Mouse (Mus musculus): ENCODE measurements at regions not wholly inside any gene's neighbourhood (a gene's known extent, or its start where the extent isn't known, plus 50 kb on each side); places are given as distances from the start of the nearest gene placed in this dataset.
A peak's percentile ranks its signal among the peaks of the same experiment; 100 is the strongest.

GRCm38 (mm10) chr4:131638105-131638504, 200.0 kb downstream of the Ptpru start:
- Histone ChIP-seq H3K36me3 (ENCODE audit: control insufficient read depth, insufficient read depth, low read length) (no peaks in the 10 kb centered on the region), H3K4me3 (ENCODE audit: low read depth, low read length) (no peak overlapping the region), H3K4me1 (replicated peaks; ENCODE audit: control insufficient read depth, insufficient read depth, low read length) (no peaks in the 10 kb centered on the region), H3K4me2 (ENCODE audit: low read depth, low read length, severe bottlenecking) (no peak overlapping the region), H3K9ac (ENCODE audit: low read length) (no peak overlapping the region), H3K27me3 (ENCODE audit: control insufficient read depth, insufficient read depth, low read length) (no peaks in the 10 kb centered on the region), H3K27ac (ENCODE audit: low read depth, low read length) (no peak overlapping the region), H3K9me3 (ENCODE audit: control insufficient read depth, low read length) (no peaks in the 10 kb centered on the region)
- WGBS = 76% methylated on average over 5 of the region's 5 CpGs
- ATAC-seq (replicated peaks; ENCODE audit: low FRiP score) = no peak
- DNase-seq (ENCODE audit: low spot score) = no peak

- H3K9ac ChIP-seq (ENCODE audit: low read length) = no peak overlapping the region
- no peaks in the 10 kb centered on the region for H3K27me3 ChIP-seq (ENCODE audit: control insufficient read depth, insufficient read depth, low read length)
- no peak overlapping the region for H3K4me3 ChIP-seq (ENCODE audit: low read depth, low read length)
- DNase-seq (ENCODE audit: low spot score) (peak; percentile 20), ATAC-seq (replicated peaks; ENCODE audit: low FRiP score) (no peak)
- no peaks in the 10 kb centered on the region for H3K36me3 ChIP-seq (ENCODE audit: control insufficient read depth, insufficient read depth, low read length)
- H3K9me3 ChIP-seq (ENCODE audit: control insufficient read depth, low read length) = no peaks in the 10 kb centered on the region
- no peak overlapping the region for H3K4me2 ChIP-seq (ENCODE audit: low read depth, low read length, severe bottlenecking)
- 68% methylated on average over 8 of the region's 8 CpGs for whole genome bisulfite sequencing
- H3K27ac ChIP-seq (ENCODE audit: low read depth, low read length) = no peak overlapping the region
- H3K4me1 ChIP-seq (replicated peaks; ENCODE audit: control insufficient read depth, insufficient read depth, low read length) = no peaks in the 10 kb centered on the region
Measured at GRCm38 (mm10) chr4:131656034-131656433, 182.1 kb downstream of the Ptpru start.

GRCm38 (mm10) chr4:131657922-131658321, 180.2 kb downstream of the Ptpru start:
- no peak overlapping the region for H3K27ac ChIP-seq (ENCODE audit: low read depth, low read length)
- no peak for ATAC-seq (replicated peaks; ENCODE audit: low FRiP score)

GRCm38 (mm10) chr4:131660931-131661330, 177.2 kb downstream of the Ptpru start:
- H3K9ac ChIP-seq (ENCODE audit: low read length) = no peak overlapping the region
- H3K4me3 ChIP-seq (ENCODE audit: low read depth, low read length) = no peak overlapping the region
- no peaks in the 10 kb centered on the region for H3K36me3 ChIP-seq (ENCODE audit: control insufficient read depth, insufficient read depth, low read length)
- no peaks in the 10 kb centered on the region for H3K4me1 ChIP-seq (replicated peaks; ENCODE audit: control insufficient read depth, insufficient read depth, low read length)
- DNase-seq (ENCODE audit: low spot score) (no peak), ATAC-seq (replicated peaks; ENCODE audit: low FRiP score) (no peak)
- no peaks in the 10 kb centered on the region for H3K27me3 ChIP-seq (ENCODE audit: control insufficient read depth, insufficient read depth, low read length)
- no peak overlapping the region for H3K4me2 ChIP-seq (ENCODE audit: low read depth, low read length, severe bottlenecking)
- H3K9me3 ChIP-seq (ENCODE audit: control insufficient read depth, low read length) = no peaks in the 10 kb centered on the region
- H3K27ac ChIP-seq (ENCODE audit: low read depth, low read length) = no peak overlapping the region
- 91% methylated on average over 2 of the region's 2 CpGs for WGBS

More at GRCm38 (mm10) chr4:131657922-131658321, 180.2 kb downstream of the Ptpru start:
- Histone ChIP-seq H3K9me3 (ENCODE audit: control insufficient read depth, low read length) (no peaks in the 10 kb centered on the region), H3K36me3 (ENCODE audit: control insufficient read depth, insufficient read depth, low read length) (no peaks in the 10 kb centered on the region), H3K27me3 (ENCODE audit: control insufficient read depth, insufficient read depth, low read length) (no peaks in the 10 kb centered on the region), H3K9ac (ENCODE audit: low read length) (no peak overlapping the region), H3K4me3 (ENCODE audit: low read depth, low read length) (no peak overlapping the region), H3K4me1 (replicated peaks; ENCODE audit: control insufficient read depth, insufficient read depth, low read length) (no peaks in the 10 kb centered on the region), H3K4me2 (ENCODE audit: low read depth, low read length, severe bottlenecking) (no peak overlapping the region)
- peak; percentile 64 for DNase-seq (ENCODE audit: low spot score)
- WGBS = 21% methylated on average over 10 of the region's 10 CpGs

GRCm38 (mm10) chr4:131671784-131672515, 166.1 kb downstream of the Ptpru start:
- no peaks in the 10 kb centered on the region for H3K36me3 ChIP-seq (ENCODE audit: control insufficient read depth, insufficient read depth, low read length)
- no peak for ATAC-seq (replicated peaks; ENCODE audit: low FRiP score)
- no peaks in the 10 kb centered on the region for H3K4me1 ChIP-seq (replicated peaks; ENCODE audit: control insufficient read depth, insufficient read depth, low read length)
- 58% methylated on average over 10 of the region's 11 CpGs for WGBS
- H3K27ac ChIP-seq (ENCODE audit: low read depth, low read length) = no peak overlapping the region
- H3K4me2 ChIP-seq (ENCODE audit: low read depth, low read length, severe bottlenecking) = no peak overlapping the region
- H3K9me3 ChIP-seq (ENCODE audit: control insufficient read depth, low read length) = no peaks in the 10 kb centered on the region
- no peak overlapping the region for H3K4me3 ChIP-seq (ENCODE audit: low read depth, low read length)
- H3K9ac ChIP-seq (ENCODE audit: low read length) = no peak overlapping the region
- DNase-seq (ENCODE audit: low spot score) = peak; percentile 30
- no peaks in the 10 kb centered on the region for H3K27me3 ChIP-seq (ENCODE audit: control insufficient read depth, insufficient read depth, low read length)

GRCm38 (mm10) chr4:131677966-131678365, 160.1 kb downstream of the Ptpru start:
- H3K27ac ChIP-seq (ENCODE audit: low read depth, low read length) = no peak overlapping the region
- no peak overlapping the region for H3K4me2 ChIP-seq (ENCODE audit: low read depth, low read length, severe bottlenecking)
- no peak for ATAC-seq (replicated peaks; ENCODE audit: low FRiP score)
- no peaks in the 10 kb centered on the region for H3K27me3 ChIP-seq (ENCODE audit: control insufficient read depth, insufficient read depth, low read length)
- no peak overlapping the region for H3K4me3 ChIP-seq (ENCODE audit: low read depth, low read length)
- 87% methylated on average over 7 of the region's 7 CpGs for WGBS
- H3K9me3 ChIP-seq (ENCODE audit: control insufficient read depth, low read length) = no peaks in the 10 kb centered on the region
- peak; percentile 14 for DNase-seq (ENCODE audit: low spot score)
- H3K9ac ChIP-seq (ENCODE audit: low read length) = no peak overlapping the region
- no peaks in the 10 kb centered on the region for H3K4me1 ChIP-seq (replicated peaks; ENCODE audit: control insufficient read depth, insufficient read depth, low read length)
- H3K36me3 ChIP-seq (ENCODE audit: control insufficient read depth, insufficient read depth, low read length) = no peaks in the 10 kb centered on the region

- H3K27me3 ChIP-seq (ENCODE audit: control insufficient read depth, insufficient read depth, low read length) = no peaks in the 10 kb centered on the region
- no peak for DNase-seq (ENCODE audit: low spot score)
- 81% methylated on average over 7 of the region's 7 CpGs for WGBS
Measured at GRCm38 (mm10) chr4:131683176-131683575, 154.9 kb downstream of the Ptpru start.

GRCm38 (mm10) chr4:131685544-131685943, 152.5 kb downstream of the Ptpru start:
- ATAC-seq (replicated peaks; ENCODE audit: low FRiP score) = no peak
- H3K27me3 ChIP-seq (ENCODE audit: control insufficient read depth, insufficient read depth, low read length) = no peaks in the 10 kb centered on the region
- H3K4me2 ChIP-seq (ENCODE audit: low read depth, low read length, severe bottlenecking) = no peak overlapping the region
- no peak overlapping the region for H3K27ac ChIP-seq (ENCODE audit: low read depth, low read length)
- no peaks in the 10 kb centered on the region for H3K4me1 ChIP-seq (replicated peaks; ENCODE audit: control insufficient read depth, insufficient read depth, low read length)
- WGBS = 89% methylated on average over 4 of the region's 4 CpGs
- no peaks in the 10 kb centered on the region for H3K36me3 ChIP-seq (ENCODE audit: control insufficient read depth, insufficient read depth, low read length)
- DNase-seq (ENCODE audit: low spot score) = no peak
- H3K4me3 ChIP-seq (ENCODE audit: low read depth, low read length) = no peak overlapping the region
- no peak overlapping the region for H3K9ac ChIP-seq (ENCODE audit: low read length)
- H3K9me3 ChIP-seq (ENCODE audit: control insufficient read depth, low read length) = no peaks in the 10 kb centered on the region

More at GRCm38 (mm10) chr4:131683176-131683575, 154.9 kb downstream of the Ptpru start:
- ATAC-seq (replicated peaks; ENCODE audit: low FRiP score) = no peak
- Histone ChIP-seq H3K36me3 (ENCODE audit: control insufficient read depth, insufficient read depth, low read length) (no peaks in the 10 kb centered on the region), H3K4me3 (ENCODE audit: low read depth, low read length) (no peak overlapping the region), H3K9me3 (ENCODE audit: control insufficient read depth, low read length) (no peaks in the 10 kb centered on the region), H3K27ac (ENCODE audit: low read depth, low read length) (no peak overlapping the region), H3K4me1 (replicated peaks; ENCODE audit: control insufficient read depth, insufficient read depth, low read length) (no peaks in the 10 kb centered on the region), H3K4me2 (ENCODE audit: low read depth, low read length, severe bottlenecking) (no peak overlapping the region), H3K9ac (ENCODE audit: low read length) (no peak overlapping the region)

GRCm38 (mm10) chr4:131694232-131694631, 143.9 kb downstream of the Ptpru start:
- Histone ChIP-seq H3K4me1 (replicated peaks; ENCODE audit: control insufficient read depth, insufficient read depth, low read length) (no peaks in the 10 kb centered on the region), H3K36me3 (ENCODE audit: control insufficient read depth, insufficient read depth, low read length) (no peaks in the 10 kb centered on the region), H3K27ac (ENCODE audit: low read depth, low read length) (no peak overlapping the region), H3K27me3 (ENCODE audit: control insufficient read depth, insufficient read depth, low read length) (no peaks in the 10 kb centered on the region), H3K9me3 (ENCODE audit: control insufficient read depth, low read length) (no peaks in the 10 kb centered on the region), H3K4me2 (ENCODE audit: low read depth, low read length, severe bottlenecking) (no peak overlapping the region), H3K4me3 (ENCODE audit: low read depth, low read length) (no peak overlapping the region), H3K9ac (ENCODE audit: low read length) (no peak overlapping the region)
- ATAC-seq (replicated peaks; ENCODE audit: low FRiP score) (no peak), DNase-seq (ENCODE audit: low spot score) (peak; percentile 76)
- WGBS = 9% methylated on average over 5 of the region's 5 CpGs

Data from forebrain, embryonic 11.5 days (tissue).